Mouse (Mus musculus): ENCODE results near the gene Kif16b. TPM values are rescaled to one million over a fixed set of nuclear protein-coding genes. Genes with fewer than 3 reads are reported as not detected.
A peak's percentile ranks its signal among the peaks of the same experiment; 100 is the strongest.

The Kif16b gene
- polyA plus RNA-seq, 1 experiment from 2014 or later, result 3.5 TPM

DNA sequence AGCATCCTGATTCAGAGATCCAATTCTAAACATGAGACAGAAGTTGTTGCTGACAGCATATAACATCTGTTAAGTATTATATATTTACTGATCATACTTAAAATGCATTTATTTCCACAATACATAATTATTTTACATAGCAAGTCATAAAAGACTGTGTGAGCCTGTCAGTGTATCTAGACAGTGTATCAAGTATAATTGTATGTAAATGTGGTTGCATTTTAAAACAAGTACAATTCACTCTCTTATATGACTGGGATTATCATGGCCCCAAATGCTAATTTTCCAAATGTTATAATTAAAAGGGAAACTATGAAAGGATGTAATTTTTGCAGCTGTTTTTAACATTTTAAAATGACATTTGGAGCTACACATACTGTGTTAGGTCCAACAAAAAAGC is 182.3 kb downstream of the Kif16b start:
- H3K27me3 ChIP-seq (replicated peaks), result no peaks in the 10 kb centered on the region
- no peaks in the 10 kb centered on the region for H3K36me3 ChIP-seq (replicated peaks)
- no peak overlapping the region for H3K27ac ChIP-seq
- H3K4me2 ChIP-seq, result no peak overlapping the region
- H3K4me1 ChIP-seq, result no peaks in the 10 kb centered on the region
- no peak overlapping the region for H3K9ac ChIP-seq
- H3K4me3 ChIP-seq, result no peak overlapping the region
- ATAC-seq (replicated peaks), result no peak
- no peaks in the 10 kb centered on the region for H3K9me3 ChIP-seq

- H3K4me1 ChIP-seq, result no peaks in the 10 kb centered on the region
- 78% methylated on average over 4 of the region's 4 CpGs for WGBS
- no peak for ATAC-seq (replicated peaks)
These were observed 183.7 kb downstream of the Kif16b start for GRCm38 (mm10) chr2:142717591-142717990.

DNA sequence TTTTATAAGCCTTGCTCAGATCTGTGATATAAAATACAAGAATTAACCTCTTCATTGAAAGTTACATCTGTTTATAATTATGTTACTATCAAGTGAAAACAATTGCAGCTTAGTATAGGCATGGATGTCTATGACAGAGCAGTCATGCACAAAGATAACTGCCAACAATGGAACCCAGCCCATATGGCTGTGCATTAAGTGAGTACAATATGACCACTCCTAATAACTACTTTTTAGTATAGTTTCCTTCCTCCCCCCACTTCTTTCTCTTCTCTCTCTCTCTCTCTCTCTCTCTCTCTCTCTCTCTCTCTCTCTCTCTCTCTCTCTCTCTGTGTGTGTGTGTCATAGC is 185.4 kb downstream of the Kif16b start:
- Histone ChIP-seq H3K9me3 (no peaks in the 10 kb centered on the region), H3K27me3 (replicated peaks) (no peaks in the 10 kb centered on the region), H3K4me1 (no peaks in the 10 kb centered on the region), H3K27ac (no peak overlapping the region), H3K4me2 (no peak overlapping the region), H3K9ac (no peak overlapping the region), H3K36me3 (replicated peaks) (no peaks in the 10 kb centered on the region), H3K4me3 (no peak overlapping the region)
- no peak for ATAC-seq (replicated peaks)

More at GRCm38 (mm10) chr2:142717591-142717990, 183.7 kb downstream of the Kif16b start:
- Histone ChIP-seq H3K4me3 (no peak overlapping the region), H3K9ac (no peak overlapping the region), H3K27me3 (replicated peaks) (no peaks in the 10 kb centered on the region), H3K36me3 (replicated peaks) (no peaks in the 10 kb centered on the region), H3K4me2 (no peak overlapping the region), H3K27ac (no peak overlapping the region), H3K9me3 (no peaks in the 10 kb centered on the region)

GRCm38 (mm10) chr2:142715186-142715911 is 186.0 kb downstream of the Kif16b start:
- no peak for ATAC-seq (replicated peaks)
- H3K4me2 ChIP-seq, result no peak overlapping the region
- no peaks in the 10 kb centered on the region for H3K36me3 ChIP-seq (replicated peaks)
- WGBS, result 54% methylated on average over 1 of the region's 1 CpGs
- no peaks in the 10 kb centered on the region for H3K9me3 ChIP-seq
- no peaks in the 10 kb centered on the region for H3K27me3 ChIP-seq (replicated peaks)
- H3K4me1 ChIP-seq, result no peaks in the 10 kb centered on the region
- H3K27ac ChIP-seq, result no peak overlapping the region
- H3K9ac ChIP-seq, result no peak overlapping the region
- H3K4me3 ChIP-seq, result no peak overlapping the region

DNA sequence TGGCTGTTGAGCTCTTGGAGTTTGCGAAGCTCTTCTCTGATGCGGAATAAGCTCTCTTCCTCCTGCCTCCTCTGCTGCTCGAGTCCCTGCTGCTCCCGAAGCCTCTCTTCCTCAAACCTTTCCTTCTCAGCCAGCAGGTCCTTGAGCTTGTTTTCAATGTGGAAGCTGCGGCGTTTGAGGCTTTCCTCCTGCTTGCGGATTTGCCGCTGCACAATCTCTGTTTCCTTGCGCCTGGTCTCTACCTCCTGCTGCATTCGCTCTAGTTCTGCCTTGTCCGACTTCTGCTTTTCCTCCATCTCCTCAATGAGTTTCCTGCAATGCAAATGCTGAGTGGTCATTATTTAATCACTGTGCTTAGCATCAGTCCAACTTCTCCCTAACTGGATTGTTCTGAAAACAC is 188.6 kb downstream of the Kif16b start:
- H3K4me2 ChIP-seq, result no peak overlapping the region
- ATAC-seq (replicated peaks), result no peak
- no peaks in the 10 kb centered on the region for H3K4me1 ChIP-seq
- H3K4me3 ChIP-seq, result no peak overlapping the region
- no peak overlapping the region for H3K9ac ChIP-seq
- H3K9me3 ChIP-seq, result no peaks in the 10 kb centered on the region
- no peak overlapping the region for H3K27ac ChIP-seq
- no peaks in the 10 kb centered on the region for H3K27me3 ChIP-seq (replicated peaks)
- 84% methylated on average over 11 of the region's 11 CpGs for WGBS
- H3K36me3 ChIP-seq (replicated peaks), result no peaks in the 10 kb centered on the region

- no peaks in the 10 kb centered on the region for H3K9me3 ChIP-seq
- H3K4me3 ChIP-seq, result no peak overlapping the region
- no peaks in the 10 kb centered on the region for H3K27me3 ChIP-seq (replicated peaks)
- no peak for ATAC-seq (replicated peaks)
- no peaks in the 10 kb centered on the region for H3K4me1 ChIP-seq
- WGBS, result 59% methylated on average over 3 of the region's 3 CpGs
- no peak overlapping the region for H3K27ac ChIP-seq
- no peaks in the 10 kb centered on the region for H3K36me3 ChIP-seq (replicated peaks)
- H3K4me2 ChIP-seq, result no peak overlapping the region
- H3K9ac ChIP-seq, result no peak overlapping the region
These were observed 192.0 kb downstream of the Kif16b start for GRCm38 (mm10) chr2:142709326-142709725.

DNA sequence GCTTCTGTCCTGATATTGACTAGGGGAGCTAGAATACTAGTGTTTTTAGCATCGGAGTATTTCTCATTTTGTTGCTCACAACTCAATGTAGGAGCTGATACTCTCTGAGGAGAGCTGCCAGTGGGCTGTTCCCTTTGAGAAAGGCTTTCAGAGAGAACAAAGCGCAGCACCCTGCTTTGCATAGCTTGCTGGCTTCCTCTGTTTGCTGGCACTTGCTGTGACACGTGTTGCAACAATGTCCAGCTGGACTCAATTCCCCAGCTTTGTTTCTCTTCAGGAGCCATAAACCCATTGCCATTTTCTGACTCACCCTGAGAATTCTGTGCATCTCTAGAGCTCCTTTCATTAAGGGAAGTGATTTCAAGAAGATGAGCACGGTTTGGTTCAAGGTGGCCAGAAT is 200.6 kb downstream of the Kif16b start:
- ATAC-seq (replicated peaks), result 0 out of 2 replicates have a peak, but pooled peaks have one; percentile 42
- H3K27me3 ChIP-seq (replicated peaks), result no peaks in the 10 kb centered on the region
- 41% methylated on average over 4 of the region's 4 CpGs for WGBS
- H3K9me3 ChIP-seq, result no peaks in the 10 kb centered on the region
- H3K4me1 ChIP-seq, result no peaks in the 10 kb centered on the region
- H3K27ac ChIP-seq, result no peak overlapping the region
- H3K4me2 ChIP-seq, result no peak overlapping the region
- H3K4me3 ChIP-seq, result no peak overlapping the region
- no peaks in the 10 kb centered on the region for H3K36me3 ChIP-seq (replicated peaks)
- H3K9ac ChIP-seq, result no peak overlapping the region

DNA sequence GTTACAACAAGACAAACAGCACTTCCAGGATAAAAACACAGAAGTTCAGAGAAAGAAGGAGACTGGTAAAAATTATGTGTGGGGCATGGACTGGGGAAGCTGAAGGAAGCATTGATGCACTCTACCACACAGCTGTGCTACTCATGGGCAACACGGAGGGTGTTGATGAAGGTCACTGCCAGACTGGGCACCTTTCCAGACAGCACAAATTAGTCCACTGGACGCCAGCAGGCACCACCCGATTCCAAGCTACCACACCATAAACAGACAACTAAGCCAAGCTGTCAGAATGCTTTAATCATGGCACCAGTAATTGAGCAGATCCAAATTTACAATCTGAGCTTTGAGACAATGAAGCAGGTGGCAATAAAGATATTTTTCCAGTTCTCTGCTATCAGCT is 202.7 kb downstream of the Kif16b start:
- WGBS, result 54% methylated on average over 3 of the region's 3 CpGs
- H3K9ac ChIP-seq, result no peak overlapping the region
- no peak overlapping the region for H3K27ac ChIP-seq
- no peak overlapping the region for H3K4me3 ChIP-seq
- H3K27me3 ChIP-seq (replicated peaks), result no peaks in the 10 kb centered on the region
- H3K9me3 ChIP-seq, result no peaks in the 10 kb centered on the region
- no peak overlapping the region for H3K4me2 ChIP-seq
- H3K36me3 ChIP-seq (replicated peaks), result no peaks in the 10 kb centered on the region
- H3K4me1 ChIP-seq, result no peaks in the 10 kb centered on the region
- no peak for ATAC-seq (replicated peaks)

GRCm38 (mm10) chr2:142694936-142695331 is 206.4 kb downstream of the Kif16b start:
- no peak for ATAC-seq (replicated peaks)
- H3K27ac ChIP-seq, result no peak overlapping the region
- H3K9ac ChIP-seq, result no peak overlapping the region
- 97% methylated on average over 1 of the region's 1 CpGs for WGBS
- H3K4me2 ChIP-seq, result no peak overlapping the region
- no peaks in the 10 kb centered on the region for H3K27me3 ChIP-seq (replicated peaks)
- no peak overlapping the region for H3K4me3 ChIP-seq
- H3K9me3 ChIP-seq, result no peaks in the 10 kb centered on the region
- H3K4me1 ChIP-seq, result no peaks in the 10 kb centered on the region
- H3K36me3 ChIP-seq (replicated peaks), result no peaks in the 10 kb centered on the region

DNA sequence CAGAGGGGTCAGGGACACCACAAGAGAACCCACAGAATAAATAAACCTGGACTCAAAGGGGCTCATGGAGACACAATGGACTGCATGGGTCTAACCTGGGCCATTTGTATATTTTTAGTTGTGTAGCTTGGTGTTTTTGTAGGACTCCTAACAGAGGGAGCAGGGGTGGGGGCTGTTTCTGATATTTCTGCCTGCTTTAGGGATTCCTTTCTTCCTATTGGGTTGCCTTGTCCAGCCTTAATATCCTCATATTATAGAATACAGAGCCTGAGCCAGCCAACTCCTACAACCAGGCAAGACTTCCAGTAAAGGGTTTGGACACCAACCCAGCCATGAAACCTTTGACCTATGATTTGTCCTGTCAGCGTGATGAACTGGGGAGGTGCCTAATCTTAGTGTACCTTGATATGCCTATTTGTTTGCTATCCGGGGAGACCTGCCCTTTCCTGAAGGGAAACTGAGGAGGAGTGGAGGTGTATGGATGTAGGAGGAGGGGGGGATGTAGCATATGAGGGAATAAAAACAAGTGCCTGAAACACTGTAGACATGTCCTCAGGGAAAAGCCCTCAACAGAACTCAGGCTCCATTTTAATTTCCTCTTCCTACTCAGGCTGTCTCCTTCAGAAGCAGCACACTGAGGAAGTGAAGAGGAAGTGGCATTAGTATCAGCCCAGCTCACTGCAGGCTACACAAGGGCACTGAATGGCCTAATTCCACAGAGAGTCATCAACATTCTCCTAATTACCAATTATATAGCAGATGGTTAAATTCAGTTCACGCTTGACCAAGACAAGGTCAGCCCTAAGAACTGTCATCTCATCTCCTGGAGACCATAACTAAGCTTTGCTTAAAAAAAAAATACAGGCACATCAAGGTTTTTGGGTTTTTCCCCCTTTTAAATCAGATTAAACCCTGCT is 207.1 kb downstream of the Kif16b start:
- Histone ChIP-seq H3K27ac (no peak overlapping the region), H3K4me2 (no peak overlapping the region), H3K4me3 (no peak overlapping the region), H3K36me3 (replicated peaks) (no peaks in the 10 kb centered on the region), H3K9ac (no peak overlapping the region), H3K27me3 (replicated peaks) (no peaks in the 10 kb centered on the region), H3K9me3 (no peaks in the 10 kb centered on the region), H3K4me1 (no peaks in the 10 kb centered on the region)
- WGBS, result 79% methylated on average over 3 of the region's 3 CpGs
- ATAC-seq (replicated peaks), result no peak

- Histone ChIP-seq H3K9ac (no peak overlapping the region), H3K9me3 (no peaks in the 10 kb centered on the region), H3K4me2 (no peak overlapping the region), H3K4me3 (no peak overlapping the region), H3K27me3 (replicated peaks) (no peaks in the 10 kb centered on the region), H3K27ac (no peak overlapping the region), H3K4me1 (no peaks in the 10 kb centered on the region), H3K36me3 (replicated peaks) (no peaks in the 10 kb centered on the region)
- WGBS, result 97% methylated on average over 1 of the region's 1 CpGs
- ATAC-seq (replicated peaks), result no peak
These were observed 207.9 kb downstream of the Kif16b start for GRCm38 (mm10) chr2:142693461-142693860.

DNA sequence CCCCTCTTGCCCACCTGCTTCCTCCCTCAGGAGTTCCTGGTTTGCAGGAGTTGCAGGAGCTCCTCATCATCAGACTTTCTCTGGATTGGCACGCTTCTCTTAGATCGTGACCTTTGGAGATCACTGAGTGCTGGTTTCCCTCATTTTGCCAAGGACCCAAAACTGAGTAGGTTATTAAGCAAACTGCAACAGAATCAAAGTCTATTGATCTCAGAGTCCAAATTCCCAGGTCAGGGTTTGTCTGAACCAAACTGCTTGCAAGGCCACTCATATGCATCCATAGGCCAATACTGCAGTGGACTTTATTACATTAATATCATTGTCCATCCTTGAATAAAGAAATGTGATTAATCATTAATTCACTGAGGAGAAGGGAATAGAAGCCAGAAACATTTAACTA is 211.8 kb downstream of the Kif16b start:
- no peaks in the 10 kb centered on the region for H3K9me3 ChIP-seq
- no peaks in the 10 kb centered on the region for H3K36me3 ChIP-seq (replicated peaks)
- no peak overlapping the region for H3K4me3 ChIP-seq
- no peak overlapping the region for H3K9ac ChIP-seq
- no peaks in the 10 kb centered on the region for H3K27me3 ChIP-seq (replicated peaks)
- H3K4me2 ChIP-seq, result no peak overlapping the region
- 92% methylated on average over 2 of the region's 2 CpGs for WGBS
- H3K4me1 ChIP-seq, result no peaks in the 10 kb centered on the region
- no peak for ATAC-seq (replicated peaks)
- no peak overlapping the region for H3K27ac ChIP-seq
